Mouse (Mus musculus) cerebellum, adult 2 months (tissue): ENCODE measurements around the gene Csrnp3.

Experiments used
- CTCF ChIP-seq: fragments of 200-500 bp; IDR thresholded peaks from 2 replicates; pipeline ENCODE4 v1.5.1; 2011; ENCODE audit warnings: low read depth, mild to moderate bottlenecking, control low read depth, low read length, moderate library complexity, borderline replicate concordance; ENCODE audit not compliant: insufficient read depth
- POLR2A ChIP-seq: fragments of 200-500 bp; IDR thresholded peaks from 2 replicates; pipeline ENCODE4 v1.6.1; 2011; ENCODE audit warnings: low read length, control low read depth, borderline replicate concordance; ENCODE audit not compliant: insufficient read depth

DNA sequence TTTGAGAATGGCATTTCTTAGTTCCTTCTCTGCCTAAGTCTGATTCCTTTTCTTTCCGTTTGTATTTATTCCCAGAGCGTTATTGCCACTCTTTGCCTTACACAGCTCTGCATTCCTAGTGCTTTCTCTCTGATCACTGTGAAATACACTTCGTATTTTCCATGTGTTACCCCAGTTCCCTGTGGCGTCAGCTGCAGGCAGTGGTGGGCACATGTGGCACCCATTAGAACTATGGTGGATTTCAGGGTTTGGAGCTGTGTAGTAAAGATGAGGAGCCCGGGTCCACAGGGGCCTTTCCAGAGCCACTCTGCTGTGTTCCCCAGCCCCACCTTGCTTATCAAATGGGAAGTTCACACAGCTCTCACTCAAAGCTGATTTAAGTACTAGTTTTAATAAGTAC lies 129.8 kb downstream of the Csrnp3 start:
- TF ChIP-seq POLR2A: no peak
- TF ChIP-seq CTCF: no peak
